Mouse (Mus musculus) forebrain, postnatal 0 days (tissue): Measurements from ENCODE around the gene Nek7. TPM values are rescaled to one million over a fixed set of nuclear protein-coding genes. Genes with fewer than 3 reads are reported as not detected.
A peak's percentile ranks its signal among the peaks of the same experiment; 100 is the strongest.

Experiments
- ATAC-seq: fragments of 200-750 bp; cut with Nextera tagmentation; 2 replicates; pipeline ENCODE4 v1.8.0; 2017; ENCODE audit warnings: mild to moderate bottlenecking, moderate library complexity
- DNase-seq: peaks from one replicate; pipeline ENCODE4 v3.0.0-alpha.2; 2015
- H3K27ac ChIP-seq: fragments of 300-500 bp; sonication (generic); 2 replicates; pipeline ENCODE4 v1.5.1; 2014; ENCODE audit warnings: low read depth, mild to moderate bottlenecking, antibody characterized with exemption, low read length, moderate library complexity, mixed read lengths
- H3K27me3 ChIP-seq: fragments of 300-500 bp; sonication (generic); 2 replicates; pipeline ENCODE4 v1.6.1; 2014; ENCODE audit warnings: mild to moderate bottlenecking, low read length, mixed read lengths; ENCODE audit not compliant: insufficient read depth
- H3K36me3 ChIP-seq: fragments of 300-500 bp; sonication (generic); 2 replicates; pipeline ENCODE4 v1.6.1; 2014; ENCODE audit warnings: mild to moderate bottlenecking, moderate library complexity; ENCODE audit not compliant: insufficient read depth
- H3K4me1 ChIP-seq: fragments of 300-500 bp; sonication (generic); 2 replicates; pipeline ENCODE4 v1.6.1; 2014; ENCODE audit warnings: antibody characterized with exemption; ENCODE audit not compliant: insufficient read depth
- H3K4me2 ChIP-seq: fragments of 300-500 bp; sonication (generic); 2 replicates; pipeline ENCODE4 v1.6.1; 2014; ENCODE audit warnings: low read depth, mild to moderate bottlenecking, moderate library complexity
- H3K4me3 ChIP-seq: fragments of 300-500 bp; sonication (generic); 2 replicates; pipeline ENCODE4 v1.5.1; 2014; ENCODE audit warnings: low read depth, low read length, mixed read lengths
- H3K9ac ChIP-seq: fragments of 300-500 bp; sonication (generic); 2 replicates; pipeline ENCODE4 v1.6.1; 2014; ENCODE audit warnings: mild to moderate bottlenecking
- H3K9me3 ChIP-seq: fragments of 300-500 bp; sonication (generic); 2 replicates; pipeline ENCODE4 v1.6.1; 2016; ENCODE audit warnings: low read length
- CTCF ChIP-seq: sonication (generic); IDR thresholded peaks from 2 replicates; pipeline ENCODE4 v1.5.1; 2016; ENCODE audit warnings: antibody characterized with exemption, control low read depth, low read depth
- WGBS: fragments of 180-500 bp; shearing (Covaris S2); extraction: QIAGEN DNeasy Blood & Tissue Kit; methylation state at CpG from one replicate; pipeline ENCODE4 v1.1.7; 2014; 5-methylcytosine and 5-hydroxymethylcytosine counted together
- polyA plus RNA-seq: library from polyadenylated mRNA; unstranded; fragments of >200 nt; fragmentation: Nextera tagmentation; extraction: Ambion mirVana; gene quantifications from 2 replicates; pipeline ENCODE4 v1.2.1, GENCODE M21; 2015
- total RNA-seq: library from RNA; depleted of rRNA; stranded (reverse); fragments of >200 nt; gene quantifications from 2 replicates; pipeline ENCODE4 v1.2.3, GENCODE M21; 2014

Gene Nek7
- total and polyA plus RNA-seq, 2 experiments from 2014 or later, result 15.3 to 15.4 TPM

GRCm38 (mm10) chr1:138575629-138576028 lies 44.3 kb downstream of the Nek7 start:
- H3K27me3 ChIP-seq, result no peaks in the 10 kb centered on the region
- 0 out of 2 replicates have a peak, but pooled peaks cover 6% of the 10 kb centered on the region for H3K4me1 ChIP-seq
- H3K4me3 ChIP-seq, result no peak overlapping the region
- H3K36me3 ChIP-seq, result no peaks in the 10 kb centered on the region
- WGBS, result 89% methylated on average over 2 of the region's 2 CpGs
- H3K9ac ChIP-seq, result no peak overlapping the region
- H3K9me3 ChIP-seq, result no peaks in the 10 kb centered on the region
- H3K27ac ChIP-seq, result no peak overlapping the region
- ATAC-seq (no peak), DNase-seq (no peak)
- no peak for TF ChIP-seq CTCF
- H3K4me2 ChIP-seq, result no peak overlapping the region

GRCm38 (mm10) chr1:138571565-138572361 lies 48.2 kb downstream of the Nek7 start:
- DNase-seq, result peak; percentile 27
- H3K9me3 ChIP-seq, result no peaks in the 10 kb centered on the region
- H3K36me3 ChIP-seq, result no peaks in the 10 kb centered on the region
- WGBS, result 36% methylated on average over 22 of the region's 22 CpGs
- no peak overlapping the region for H3K9ac ChIP-seq
- H3K4me2 ChIP-seq, result no peak overlapping the region
- no peak overlapping the region for H3K27ac ChIP-seq
- H3K27me3 ChIP-seq, result no peaks in the 10 kb centered on the region
- TF ChIP-seq CTCF, result no peak
- no peak overlapping the region for H3K4me3 ChIP-seq
- peak; percentile 36; the same call in 1 of the 2 replicates for ATAC-seq
- 0 out of 2 replicates have a peak, but pooled peaks cover 11% of the 10 kb centered on the region for H3K4me1 ChIP-seq

GRCm38 (mm10) chr1:138571038-138571441 lies 48.9 kb downstream of the Nek7 start:
- Histone ChIP-seq H3K4me1 (0 out of 2 replicates have a peak, but pooled peaks cover 11% of the 10 kb centered on the region), H3K9ac (no peak overlapping the region), H3K27me3 (no peaks in the 10 kb centered on the region), H3K4me2 (no peak overlapping the region), H3K27ac (no peak overlapping the region), H3K9me3 (no peaks in the 10 kb centered on the region), H3K4me3 (no peak overlapping the region), H3K36me3 (no peaks in the 10 kb centered on the region)
- no peak for DNase-seq
- 94% methylated on average over 2 of the region's 2 CpGs for WGBS
- no peak for TF ChIP-seq CTCF
- ATAC-seq, result no peak

- H3K27me3 ChIP-seq, result no peaks in the 10 kb centered on the region
- peak; percentile 17 for DNase-seq
- 53% methylated on average over 6 of the region's 6 CpGs for WGBS
- 0 out of 2 replicates have a peak, but pooled peaks cover 11% of the 10 kb centered on the region for H3K4me1 ChIP-seq
- no peak overlapping the region for H3K4me2 ChIP-seq
- H3K27ac ChIP-seq, result no peak overlapping the region
- no peaks in the 10 kb centered on the region for H3K9me3 ChIP-seq
- peak; percentile 62 for ATAC-seq
- TF ChIP-seq CTCF, result no peak
- no peaks in the 10 kb centered on the region for H3K36me3 ChIP-seq
- no peak overlapping the region for H3K9ac ChIP-seq
- no peak overlapping the region for H3K4me3 ChIP-seq
Observed at GRCm38 (mm10) chr1:138568434-138569232, 51.3 kb downstream of the Nek7 start.

- Histone ChIP-seq H3K4me3 (no peak overlapping the region), H3K9ac (no peak overlapping the region), H3K4me1 (0 out of 2 replicates have a peak, but pooled peaks cover 11% of the 10 kb centered on the region), H3K9me3 (no peaks in the 10 kb centered on the region), H3K27me3 (no peaks in the 10 kb centered on the region), H3K27ac (no peak overlapping the region), H3K4me2 (no peak overlapping the region), H3K36me3 (no peaks in the 10 kb centered on the region)
- ATAC-seq (no peak), DNase-seq (peak; percentile 15)
- WGBS, result 69% methylated on average over 9 of the region's 9 CpGs
- no peak for TF ChIP-seq CTCF
Observed at GRCm38 (mm10) chr1:138567946-138568345, 52.0 kb downstream of the Nek7 start.

- TF ChIP-seq CTCF, result no peak
- WGBS, result 89% methylated on average over 6 of the region's 6 CpGs
Observed at GRCm38 (mm10) chr1:138564677-138565076, 55.3 kb downstream of the Nek7 start.

GRCm38 (mm10) chr1:138560733-138561132 lies 59.2 kb downstream of the Nek7 start:
- Histone ChIP-seq H3K9me3 (no peaks in the 10 kb centered on the region), H3K4me1 (no peaks in the 10 kb centered on the region), H3K27me3 (no peaks in the 10 kb centered on the region), H3K27ac (no peak overlapping the region), H3K4me2 (no peak overlapping the region), H3K9ac (no peak overlapping the region), H3K4me3 (no peak overlapping the region), H3K36me3 (no peaks in the 10 kb centered on the region)
- DNase-seq (no peak), ATAC-seq (no peak)
- WGBS, result 93% methylated on average over 12 of the region's 12 CpGs
- TF ChIP-seq CTCF, result no peak

More at GRCm38 (mm10) chr1:138564677-138565076, 55.3 kb downstream of the Nek7 start:
- DNase-seq, result no peak
- Histone ChIP-seq H3K27me3 (no peaks in the 10 kb centered on the region), H3K4me1 (0 out of 2 replicates have a peak, but pooled peaks cover 6% of the 10 kb centered on the region), H3K9me3 (no peaks in the 10 kb centered on the region), H3K4me2 (no peak overlapping the region), H3K27ac (no peak overlapping the region), H3K9ac (no peak overlapping the region), H3K36me3 (no peaks in the 10 kb centered on the region), H3K4me3 (no peak overlapping the region)
- ATAC-seq, result no peak
